ENCODE assay signal across 38 mouse cellular contexts in genomic region chr17:35503849-35504248, GRCm38 (mm10). TPM values are rescaled to one million over a fixed set of nuclear protein-coding genes. Genes with fewer than 3 reads are reported as not detected.
"Had no signal": no experiment of that assay in that cellular context is flagged by ENCODE, and none has a peak within 500 bp of the region (broad histone marks: within the 10 kb centered on the region; RNA-seq: fewer than 3 reads in every experiment).

No protein-coding gene starts in this region.

- H3K9ac ChIP-seq: heart, embryonic 13.5 days; heart, embryonic 15.5 days; hindbrain, embryonic 13.5 days; hindbrain, embryonic 15.5 days; intestine, embryonic 15.5 days; limb, embryonic 13.5 days; limb, embryonic 15.5 days; liver, embryonic 12.5 days; liver, embryonic 14.5 days had no signal

- H3K4me2 ChIP-seq: heart, embryonic 13.5 days; heart, embryonic 15.5 days; hindbrain, embryonic 13.5 days; hindbrain, embryonic 15.5 days; intestine, embryonic 15.5 days; limb, embryonic 13.5 days; limb, embryonic 15.5 days; liver, embryonic 12.5 days had no signal

- H3K4me3 ChIP-seq: gastrocnemius, adult 2 months; heart, embryonic 10.5 days; heart, embryonic 13.5 days; heart, embryonic 15.5 days; hindbrain, embryonic 13.5 days; hindbrain, embryonic 15.5 days; intestine, embryonic 15.5 days; limb, embryonic 13.5 days; limb, embryonic 15.5 days; liver, embryonic 12.5 days had no signal

- H3K4me1 ChIP-seq: heart, embryonic 13.5 days; heart, embryonic 15.5 days; hindbrain, embryonic 13.5 days; intestine, embryonic 15.5 days; limb, embryonic 15.5 days; liver, embryonic 12.5 days had no signal

- ATAC-seq: hindbrain, postnatal 0 days; intestine, embryonic 15.5 days; intestine, postnatal 0 days; liver, embryonic 12.5 days had no signal

- H3K9me3 ChIP-seq: heart, embryonic 10.5 days; heart, embryonic 13.5 days; heart, embryonic 15.5 days; hindbrain, embryonic 13.5 days; hindbrain, embryonic 15.5 days; intestine, embryonic 15.5 days; limb, embryonic 13.5 days; limb, embryonic 15.5 days; liver, embryonic 12.5 days had no signal

- DNase-seq: gastrocnemius, adult 2 months; gastrocnemius, postnatal 10 days; gastrocnemius, postnatal 25 days; heart, adult 18-20 months; heart, postnatal 36 days; kidney, adult 18-20 months; kidney, adult 8-10 months; kidney, postnatal 10 days; kidney, postnatal 25 days; layer of hippocampus, adult 9-11 months; layer of hippocampus, postnatal 36 days; left cerebral cortex, postnatal 4 days had no signal

- H3K36me3 ChIP-seq: heart, embryonic 10.5 days; heart, embryonic 13.5 days; heart, embryonic 15.5 days; hindbrain, embryonic 13.5 days; hindbrain, embryonic 15.5 days; intestine, embryonic 15.5 days; limb, embryonic 13.5 days; limb, embryonic 15.5 days; liver, embryonic 12.5 days had no signal

- H3K27ac ChIP-seq: gastrocnemius, adult 2 months; heart, embryonic 10.5 days; heart, embryonic 13.5 days; heart, embryonic 15.5 days; hindbrain, embryonic 13.5 days; hindbrain, embryonic 15.5 days; hindbrain, postnatal 0 days; intestine, embryonic 15.5 days; limb, embryonic 13.5 days; limb, embryonic 15.5 days; liver, embryonic 12.5 days; liver, embryonic 14.5 days had no signal

RNA-seq across cellular contexts. Expression of gene Pou5f1, which starts 2.0 kb away (rescaled TPM):
- total RNA-seq: gastrocnemius, adult 2 months; gastrocnemius, postnatal 10 days; granulocyte monocyte progenitor cell, adult 5-6 weeks; heart, adult 18-20 months; heart, adult 8-10 months; heart, postnatal 36 days; hindbrain, postnatal 0 days; left cerebral cortex, adult 18-20 months; left cerebral cortex, postnatal 10 days; left cerebral cortex, postnatal 25 days; left cerebral cortex, postnatal 4 days; liver, adult 2 months had no signal
- polyA plus RNA-seq: heart, embryonic 13.5 days; heart, embryonic 15.5 days; heart, postnatal 0 days; hindbrain, embryonic 11.5 days; hindbrain, embryonic 13.5 days; hindbrain, embryonic 15.5 days; hindbrain, postnatal 0 days; intestine, embryonic 15.5 days; intestine, postnatal 0 days; kidney, embryonic 14.5 days; large intestine, adult 2 months; limb, embryonic 15.5 days; liver, adult 2 months; liver, embryonic 12.5 days; liver, embryonic 14.5 days; liver, embryonic 16.5 days had no signal

RNA-seq across cellular contexts. Expression of gene Psors1c2, which starts 29.2 kb away (rescaled TPM):
- total RNA-seq: gastrocnemius, adult 2 months; gastrocnemius, postnatal 10 days; gastrocnemius, postnatal 25 days; gastrocnemius, postnatal 4 days; granulocyte monocyte progenitor cell, adult 5-6 weeks; heart, adult 18-20 months; heart, adult 8-10 months; heart, postnatal 36 days; hematopoietic stem cell, adult 5-6 weeks; hindbrain, postnatal 0 days; liver, adult 2 months had no signal
- polyA plus RNA-seq: intestine, postnatal 0 days; liver, adult 2 months had no signal

RNA-seq across cellular contexts. Expression of gene H2-Q10, which starts 34.0 kb away (rescaled TPM):
- total RNA-seq: hindbrain, postnatal 0 days; layer of hippocampus, postnatal 14 days; left cerebral cortex, postnatal 10 days had no signal
